Mouse (Mus musculus) olfactory bulb, adult 2 months (tissue): Measurements from ENCODE around the gene Mapk8ip2.

Source experiments
- CTCF ChIP-seq: fragments of 200-500 bp; IDR thresholded peaks from 2 replicates; pipeline ENCODE4 v1.5.1; 2012; ENCODE audit warnings: low read depth, mild to moderate bottlenecking, low read length, moderate library complexity; ENCODE audit not compliant: insufficient read depth
- POLR2A ChIP-seq: fragments of 200-500 bp; IDR thresholded peaks from 2 replicates; pipeline ENCODE4 v1.6.1; 2012; ENCODE audit warnings: mild to moderate bottlenecking, low read depth, low read length, moderate library complexity; ENCODE audit not compliant: insufficient read depth

DNA sequence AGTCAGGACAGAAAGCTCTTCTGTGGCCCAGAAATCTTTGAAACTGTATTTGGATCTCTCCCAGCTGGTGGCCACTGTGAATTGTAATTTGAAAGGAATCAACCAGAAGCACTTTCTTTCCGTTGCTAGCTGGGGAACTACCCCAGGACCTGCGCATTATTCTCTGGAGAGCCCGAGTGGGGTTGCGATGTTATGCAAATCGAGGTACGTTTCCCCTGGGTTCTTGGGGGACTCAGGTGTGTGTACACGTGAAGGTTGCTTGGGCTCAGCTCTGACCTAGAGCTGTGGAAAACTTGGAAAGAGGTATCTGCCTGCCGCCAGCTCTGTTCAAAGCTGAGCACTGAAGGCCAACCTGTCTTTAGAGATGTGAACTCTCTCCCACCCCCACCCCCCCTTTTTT is 24.1 kb downstream of the Mapk8ip2 start:
- TF ChIP-seq POLR2A: no peak
- no peak for TF ChIP-seq CTCF
